Mouse (Mus musculus): ENCODE measurements around the gene Pkd1.

- no peak for TF ChIP-seq CTCF (IDR thresholded peaks at IDR 0.05; ENCODE audit: low read depth)
- TF ChIP-seq EP300 (IDR thresholded peaks at IDR 0.05; ENCODE audit: low read depth) = no peak
These were observed 50.9 kb downstream of the Pkd1 start for GRCm38 (mm10) chr17:24600502-24600901.

Measured in heart, postnatal 0 days (tissue).